Mouse (Mus musculus): ENCODE measurements around the gene Zfand2a. TPM values are rescaled to one million over a fixed set of nuclear protein-coding genes. Genes with fewer than 3 reads are reported as not detected.

Gene Zfand2a
- total RNA-seq, 2 experiments from 2014 or later, result 28.6 to 34.9 TPM

DNA sequence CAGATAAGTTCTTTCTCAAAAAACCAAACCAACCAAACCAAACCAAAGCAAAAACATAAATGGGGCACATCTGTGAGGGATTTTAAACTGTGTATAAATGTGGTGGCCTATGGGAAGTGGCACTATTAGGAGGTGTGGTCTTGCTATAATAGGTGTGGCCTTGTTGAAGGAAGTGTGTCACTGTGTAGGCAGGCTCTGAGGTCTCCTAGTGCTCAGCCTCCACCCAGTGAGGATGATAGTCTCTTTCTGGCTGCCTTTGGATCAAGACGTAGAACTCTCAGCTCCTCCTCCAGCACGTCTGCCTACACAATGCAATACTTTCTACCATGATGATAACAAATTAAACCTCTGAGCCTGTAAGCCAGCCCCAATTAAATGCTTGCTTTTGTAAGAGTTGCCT is 18.0 kb downstream of the Zfand2a start:
- no peak for DNase-seq

DNA sequence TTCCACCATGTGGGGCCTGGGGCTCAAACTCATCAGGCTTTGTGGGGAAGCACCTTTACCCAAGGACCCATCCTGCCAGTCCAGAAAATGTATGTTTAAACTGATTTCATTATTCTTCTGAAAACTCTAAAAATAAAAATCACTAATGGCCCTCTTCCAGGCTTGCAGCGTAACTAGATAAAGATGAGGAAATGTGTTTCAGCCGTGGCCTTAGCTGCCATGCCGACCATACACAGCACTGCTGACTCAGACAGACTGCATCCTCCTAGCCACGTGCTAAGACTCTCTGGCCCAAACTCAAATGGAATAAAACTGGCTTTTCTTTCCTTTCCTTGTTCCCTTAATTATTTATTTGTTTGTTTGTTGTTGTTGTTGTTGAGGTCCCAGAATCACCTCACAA is 19.5 kb downstream of the Zfand2a start:
- DNase-seq, result peak; percentile 46 to 65

DNA sequence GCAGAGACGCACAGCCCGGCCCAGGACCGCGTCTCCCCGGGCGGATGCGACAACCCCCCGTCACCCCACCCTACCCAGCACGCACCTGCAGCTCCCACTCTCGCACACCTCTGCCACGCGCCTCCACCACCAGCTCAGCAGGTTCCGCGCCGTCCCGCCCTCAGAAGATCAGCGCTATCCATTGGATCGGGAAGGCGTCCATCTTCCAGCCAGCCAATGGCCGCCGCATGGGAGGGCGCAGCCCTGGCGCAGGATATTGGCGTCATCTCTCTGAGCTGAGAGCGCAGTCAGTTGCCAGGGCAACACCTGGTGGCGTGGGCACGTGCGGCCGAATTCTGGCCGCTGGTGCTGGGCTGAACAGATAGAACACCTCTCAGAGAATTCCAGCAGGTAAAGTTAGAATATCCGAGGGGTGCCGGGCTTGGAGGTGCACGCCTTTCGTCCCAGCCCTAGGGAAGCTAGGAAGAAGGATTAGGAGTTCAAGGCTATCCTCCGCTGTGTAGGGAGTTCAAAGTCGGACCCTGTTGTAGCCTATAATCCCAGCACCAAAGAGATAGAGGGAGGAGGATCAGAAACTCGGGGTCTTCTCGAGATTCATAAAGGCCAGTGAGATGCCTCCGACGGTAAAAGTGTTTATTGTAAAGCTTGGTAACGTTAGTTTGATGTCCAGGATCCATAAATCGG is 23.8 kb downstream of the Zfand2a start, which contains the start of gene 3110082I17Rik:
3110082I17Rik (minus strand) TSS at position 144 of the 684 bp plus-strand sequence.
- DNase-seq, result peak; percentile 98

DNA sequence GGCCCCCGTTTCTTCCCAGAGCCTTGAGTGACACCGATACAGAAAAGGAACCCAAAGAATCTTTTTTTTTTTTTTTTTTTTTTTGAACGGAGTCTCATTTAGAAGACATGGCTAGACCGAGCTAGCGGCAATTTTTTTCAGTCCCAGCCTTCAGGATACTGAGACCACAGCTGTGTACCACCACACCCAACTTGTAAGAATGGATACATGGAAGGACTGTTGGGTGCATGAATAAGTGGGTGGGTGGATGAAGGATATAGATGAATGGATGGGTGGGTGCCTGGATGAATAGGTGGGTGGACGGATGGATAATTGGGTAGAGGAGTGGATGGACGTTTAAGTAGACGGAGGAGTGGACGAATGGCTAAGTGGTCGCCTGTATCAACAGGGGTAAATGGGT is 24.4 kb downstream of the Zfand2a start:
- no peak for DNase-seq

DNA sequence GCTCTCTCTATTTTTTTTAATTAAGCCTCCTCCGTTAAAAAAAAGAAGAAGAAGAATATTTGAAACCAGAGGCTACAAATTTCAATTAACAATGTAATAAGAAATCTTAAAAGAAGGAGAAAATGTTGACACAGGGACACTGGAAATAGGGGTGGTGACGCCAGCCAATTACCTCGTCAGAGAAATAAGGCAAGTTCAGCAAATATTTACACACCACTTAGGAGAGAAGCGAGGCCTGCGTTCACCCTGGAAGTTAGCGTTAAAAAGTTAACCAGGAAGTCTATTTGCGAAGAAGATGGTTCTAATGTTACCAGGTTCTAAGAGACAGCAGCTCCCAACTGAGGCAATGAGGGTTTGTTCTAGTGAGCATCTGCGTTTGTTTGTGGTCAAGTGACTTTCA is 27.1 kb downstream of the Zfand2a start:
- no peak for DNase-seq

DNA sequence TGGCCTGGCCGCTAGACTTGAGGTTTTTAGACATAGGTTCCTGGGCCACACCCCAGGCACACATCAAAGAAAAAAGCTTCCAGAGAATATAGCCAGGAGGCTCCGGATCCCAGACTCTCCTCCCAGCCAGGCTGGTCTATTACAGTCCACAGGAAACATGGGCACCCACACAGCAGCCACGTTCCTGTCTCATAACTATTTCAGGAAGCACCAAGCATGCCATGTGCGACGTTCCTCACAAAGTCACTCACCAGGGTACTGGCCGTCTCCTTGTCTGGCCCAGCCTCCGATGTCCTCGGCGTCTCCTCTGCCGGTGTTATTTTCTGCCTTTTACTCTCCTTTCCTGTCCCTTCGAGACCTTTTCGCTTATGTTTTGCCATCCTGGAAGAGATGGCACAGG is 29.2 kb downstream of the Zfand2a start:
- no peak for DNase-seq

DNA sequence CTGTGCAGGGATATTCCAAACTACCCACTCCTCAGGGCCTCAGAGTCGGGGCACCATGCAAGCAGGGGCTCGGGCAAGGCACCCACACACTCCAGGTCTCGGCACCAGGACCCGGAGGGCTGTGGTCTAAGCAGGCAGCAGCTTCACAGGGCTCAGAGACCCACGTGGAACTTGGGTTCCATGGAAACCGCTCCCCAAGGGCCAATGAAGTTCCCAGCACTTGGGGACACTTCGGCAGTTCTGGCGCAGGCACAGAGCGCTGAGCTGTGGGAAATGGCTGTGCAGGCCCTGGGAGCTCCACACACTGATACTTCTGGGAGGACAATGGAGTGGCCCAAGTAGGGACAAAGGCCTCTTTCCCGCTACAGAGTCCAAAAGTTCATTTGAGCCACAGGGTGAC is 31.3 kb downstream of the Zfand2a start:
- no peak for DNase-seq

DNA sequence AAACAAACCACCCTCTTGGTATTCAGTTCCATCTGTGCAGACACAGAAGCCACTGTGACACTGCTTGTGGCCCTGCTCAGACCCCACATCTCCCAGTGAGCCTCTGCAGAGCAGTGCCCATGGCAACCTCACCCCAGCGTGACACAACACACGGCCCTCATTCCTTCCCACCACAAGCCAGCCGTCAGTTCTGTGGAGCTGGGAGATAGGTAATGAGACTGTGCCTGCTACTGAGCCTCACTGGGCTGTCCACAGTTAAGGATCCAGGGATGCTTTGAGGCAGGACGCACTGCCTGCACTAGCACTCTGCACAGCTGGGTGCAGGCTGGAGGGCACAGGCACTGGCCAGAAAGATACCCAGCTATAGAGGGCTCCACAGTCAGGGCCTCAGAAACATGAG is 34.4 kb downstream of the Zfand2a start:
- no peak for DNase-seq

DNA sequence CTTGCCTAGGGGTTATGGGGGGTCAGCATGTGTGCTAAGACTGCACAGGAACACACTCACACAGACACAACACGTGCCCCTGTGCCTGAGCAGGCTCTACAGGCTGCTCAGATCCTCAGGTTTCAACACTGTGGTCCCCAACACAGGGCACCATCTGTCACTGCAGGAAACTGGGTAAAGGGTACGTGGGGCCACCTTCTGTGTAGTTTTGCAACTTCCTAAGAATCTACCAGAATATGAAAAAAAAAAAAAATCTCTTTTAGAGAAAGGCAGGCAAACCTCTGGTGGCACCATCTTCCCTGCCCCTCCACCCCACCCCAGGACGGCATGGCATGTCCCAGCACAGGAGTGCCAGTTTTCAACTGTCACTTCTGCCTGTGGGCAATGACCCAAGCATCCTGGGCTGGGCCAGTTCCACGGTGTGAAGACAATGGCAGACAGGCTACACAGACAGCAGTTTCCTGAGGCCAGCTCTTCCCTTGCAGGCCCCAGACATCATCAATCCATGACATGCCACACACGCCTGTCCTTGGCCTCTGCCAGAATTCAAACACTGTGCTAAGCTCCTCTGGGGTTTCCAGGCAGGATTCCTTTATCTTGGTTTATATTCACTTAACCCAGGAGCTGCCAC is 35.1 kb downstream of the Zfand2a start:
- DNase-seq, result peak; percentile 69 to 73

DNA sequence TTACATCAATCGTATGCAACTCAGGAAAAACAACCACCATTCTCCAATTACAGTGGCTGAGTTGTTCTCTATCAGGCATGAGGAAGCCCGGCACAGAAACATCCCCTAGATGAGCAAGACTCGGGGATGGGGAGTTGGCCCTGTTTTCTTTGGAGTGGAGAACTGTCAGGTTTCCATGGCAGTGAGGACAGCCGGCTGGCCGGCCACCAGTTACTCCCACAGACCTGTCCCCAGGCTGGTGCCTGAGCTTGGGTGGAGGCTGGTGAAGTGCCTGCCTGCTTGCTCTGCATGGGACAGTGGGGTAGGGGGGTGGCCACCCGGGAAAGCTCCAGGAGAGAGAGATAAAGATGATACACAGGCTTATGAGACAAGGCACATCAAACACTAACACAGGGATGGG is 36.3 kb downstream of the Zfand2a start:
- DNase-seq, result no peak

DNA sequence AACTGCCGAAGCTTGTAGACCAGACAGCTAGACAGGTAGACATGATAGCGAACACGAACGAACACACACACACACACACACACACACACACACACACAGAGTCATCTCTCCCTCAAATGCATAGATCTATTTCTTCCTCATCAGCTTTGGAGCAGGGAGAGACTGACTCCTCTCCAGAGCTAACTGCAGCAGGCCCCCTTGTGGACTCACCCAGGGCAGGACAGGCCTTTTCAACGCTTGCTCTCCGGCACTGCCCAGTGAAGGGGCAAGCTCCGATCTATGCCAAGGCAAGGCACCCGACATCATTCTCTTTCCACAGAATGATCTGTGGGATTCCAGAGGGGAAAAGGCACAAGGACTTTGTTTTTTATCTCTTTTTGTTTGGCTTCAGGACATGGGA is 39.1 kb downstream of the Zfand2a start:
- DNase-seq, result peak; percentile 31 to 33

DNA sequence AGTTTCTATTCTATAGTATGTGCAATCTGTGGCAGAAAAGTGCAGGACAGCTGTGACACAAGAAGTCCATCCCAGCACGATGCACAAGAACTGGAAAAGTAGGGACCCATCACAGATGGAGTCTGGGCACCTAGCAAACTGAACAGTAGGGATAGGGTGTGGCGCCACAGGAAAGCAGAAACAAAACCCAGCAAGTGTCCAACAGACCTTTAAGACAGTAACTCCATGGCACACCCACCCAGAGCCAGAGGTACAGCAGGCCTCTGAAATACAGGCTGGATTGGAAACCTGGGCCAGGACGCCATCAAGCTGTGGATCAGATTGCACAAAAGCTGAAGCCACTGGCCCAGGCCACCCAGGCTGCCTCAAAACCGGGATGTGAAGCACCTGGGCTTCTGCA is 41.4 kb downstream of the Zfand2a start:
- no peak for DNase-seq

DNA sequence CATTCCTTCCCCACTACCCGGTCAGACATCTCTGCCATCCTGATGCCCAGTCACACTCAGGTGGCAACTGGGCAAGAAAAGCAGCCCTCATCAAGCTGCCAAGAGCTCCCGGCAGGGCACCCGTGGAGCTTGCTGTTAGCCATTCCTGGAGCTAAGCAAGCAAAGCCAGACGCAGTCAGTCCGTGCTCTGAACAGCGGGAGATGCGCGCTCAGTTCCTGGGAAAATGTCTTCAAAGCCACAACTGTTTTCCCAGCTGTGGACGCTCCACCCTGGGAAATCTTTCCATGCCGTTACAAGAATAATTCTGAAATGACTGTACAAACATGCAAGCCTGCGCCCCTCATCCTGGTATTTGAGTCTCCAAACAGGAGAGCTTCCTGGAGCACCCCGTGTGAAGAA is 41.9 kb downstream of the Zfand2a start:
- DNase-seq, result no peak

DNA sequence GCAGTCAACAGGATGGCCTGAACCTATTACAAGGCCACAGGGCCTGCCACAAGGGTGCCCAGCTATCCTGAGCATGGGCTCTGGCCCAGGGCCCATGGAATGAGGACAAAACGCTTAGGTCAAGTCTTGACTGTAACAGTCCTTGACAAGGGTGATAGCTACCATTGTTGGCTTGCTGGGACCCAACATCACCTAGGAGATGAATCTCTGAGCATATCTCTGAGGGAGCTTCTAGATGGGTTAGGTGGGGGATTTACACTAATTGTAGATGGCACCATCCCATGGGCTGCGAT is 42.7 kb downstream of the Zfand2a start:
- no peak for DNase-seq

DNA sequence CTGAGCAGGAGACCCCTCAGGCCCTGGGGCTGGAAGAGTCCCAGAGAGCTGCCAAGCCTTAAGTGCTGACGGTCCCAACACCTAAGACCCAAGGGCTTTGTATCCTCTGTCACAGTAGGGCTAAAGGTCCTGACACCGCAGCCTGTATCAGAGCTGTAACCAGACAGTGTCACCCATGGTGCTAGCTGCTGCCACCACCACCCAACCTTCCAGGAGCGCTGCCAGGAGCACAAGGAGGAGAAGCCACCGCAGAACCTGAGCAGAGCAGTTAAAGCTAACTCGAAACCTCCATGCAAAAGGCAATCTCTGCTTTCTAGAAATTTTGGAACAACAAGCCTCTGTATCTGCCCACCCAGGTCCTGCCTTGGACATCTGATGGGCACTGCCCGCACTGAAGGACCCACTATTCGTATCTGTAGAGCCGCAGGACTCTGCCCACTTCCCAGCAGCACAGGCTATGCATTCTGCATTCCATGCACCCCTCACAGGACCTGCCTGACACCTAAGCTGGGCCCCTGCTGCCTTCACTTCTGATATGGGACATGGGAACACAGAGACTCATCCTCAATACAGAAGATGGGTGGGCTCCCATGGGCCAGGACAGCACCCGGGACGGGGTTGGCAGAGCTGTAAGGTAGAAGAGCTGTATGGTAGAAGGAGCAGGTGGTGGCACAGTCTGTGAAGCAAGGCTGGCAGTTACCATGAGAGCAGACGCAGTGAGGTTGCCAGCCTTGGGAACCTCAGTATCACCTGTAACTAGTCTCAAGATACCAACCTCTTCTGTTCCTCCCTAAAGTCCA is 43.2 kb downstream of the Zfand2a start:
- no peak for DNase-seq

DNA sequence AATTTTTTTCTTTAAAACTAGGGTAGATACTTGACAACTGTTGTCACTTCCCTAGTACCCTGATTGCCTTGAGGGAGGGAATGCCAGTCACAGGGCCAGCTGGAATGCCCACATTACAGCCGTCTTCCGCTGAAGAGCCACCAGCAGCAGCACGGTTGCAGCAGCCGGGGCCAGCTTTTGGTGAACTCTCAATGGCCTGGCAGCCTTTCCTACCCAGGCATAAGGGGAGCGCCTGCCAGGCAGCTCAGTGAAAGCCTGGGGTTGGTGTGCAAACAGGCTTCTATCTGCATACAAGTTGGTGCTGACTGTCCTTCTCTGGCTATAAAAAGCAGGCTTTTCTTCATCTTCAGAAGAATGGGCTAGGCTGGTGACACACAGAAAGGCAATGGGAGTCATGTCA is 43.9 kb downstream of the Zfand2a start:
- no peak for DNase-seq

DNA sequence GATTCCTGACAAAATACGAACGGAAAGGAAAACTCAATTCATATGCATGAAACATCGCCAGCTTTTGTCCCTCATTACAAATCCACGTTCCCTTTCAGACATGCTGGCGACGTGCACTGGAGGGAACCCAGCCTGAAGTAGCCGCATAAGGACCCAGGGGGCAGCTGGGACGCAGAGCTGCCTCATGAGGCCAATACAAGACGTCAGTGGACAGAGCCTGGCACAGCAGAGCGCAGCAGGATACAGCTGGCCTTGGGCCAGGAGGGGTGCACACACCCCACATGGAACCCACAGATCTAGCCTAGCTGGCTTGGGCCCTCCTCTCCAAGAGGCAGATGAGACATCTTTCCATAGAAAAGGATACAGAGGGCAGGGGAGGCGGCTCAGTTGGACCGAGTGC is 45.9 kb downstream of the Zfand2a start:
- DNase-seq, result no peak

DNA sequence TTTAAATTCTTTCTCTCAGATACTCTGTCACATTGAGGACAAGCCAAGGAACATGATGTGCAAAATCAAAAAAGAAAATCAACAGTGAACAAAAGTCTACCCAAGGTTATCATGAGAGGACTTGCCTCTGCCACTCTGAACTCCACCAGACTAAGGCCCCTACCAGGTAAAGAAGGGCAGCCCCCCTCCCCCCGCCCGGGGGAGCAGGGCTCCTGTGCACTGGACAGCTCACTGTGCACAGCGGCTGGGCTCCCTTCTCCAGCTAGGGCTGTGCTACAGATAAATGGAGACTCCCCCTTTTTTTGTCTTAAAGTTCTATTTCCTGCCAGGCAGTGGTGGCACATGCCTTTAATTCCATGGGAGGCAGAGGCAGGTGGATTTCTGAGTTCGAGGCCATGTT is 46.6 kb downstream of the Zfand2a start:
- DNase-seq, result no peak

DNA sequence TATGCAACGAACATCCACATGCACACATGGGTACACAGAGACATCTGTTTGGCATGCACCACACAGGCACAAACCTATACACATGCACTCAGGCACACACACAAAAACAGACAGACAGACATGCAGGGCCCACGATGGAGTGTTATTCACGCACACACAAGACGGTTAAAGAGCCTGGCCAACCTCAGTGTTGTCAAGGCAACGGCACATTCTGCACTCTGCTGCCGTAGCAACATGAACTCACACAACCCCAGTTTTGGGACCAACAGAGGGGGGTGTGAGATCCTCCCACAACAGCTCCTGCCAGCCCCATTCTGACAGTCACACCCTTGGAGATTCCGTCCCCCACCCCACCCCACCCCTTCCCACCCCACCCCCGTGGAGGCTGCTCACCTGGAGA is 49.4 kb downstream of the Zfand2a start:
- no peak for DNase-seq

DNA sequence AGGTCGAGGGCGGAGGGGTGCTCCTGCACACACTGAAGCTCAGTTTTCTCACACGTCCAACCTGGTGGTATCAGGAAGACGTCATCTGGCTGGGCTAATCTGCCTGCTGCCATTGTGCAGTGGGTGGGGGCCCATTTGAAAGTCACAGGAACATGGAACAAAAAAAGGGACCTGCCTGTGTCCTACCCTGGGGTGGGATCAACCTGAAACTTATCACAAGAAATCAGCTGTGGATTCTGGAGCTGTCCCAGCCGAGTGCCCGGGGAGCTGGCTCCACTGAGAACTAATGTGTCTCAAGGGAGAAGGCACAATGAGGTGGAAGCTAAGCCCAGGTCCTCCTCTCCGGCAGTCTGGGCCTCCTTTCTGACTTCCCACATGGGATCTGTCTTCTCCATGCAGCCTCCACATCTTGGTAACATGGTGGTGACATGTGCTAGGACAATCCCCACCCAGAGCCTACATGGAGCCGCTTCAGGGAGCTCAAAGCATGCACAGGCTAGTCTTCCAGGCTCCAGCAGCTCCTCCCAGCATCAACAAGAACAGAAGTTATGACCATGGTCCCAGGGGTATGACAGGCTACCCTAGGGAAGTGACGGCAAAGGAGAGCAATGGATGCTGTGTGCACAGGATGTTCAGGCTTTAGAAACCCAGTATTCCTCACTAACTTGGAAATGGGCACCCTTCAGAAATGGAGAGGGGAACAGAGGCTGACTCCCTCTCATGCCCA is 50.3 kb downstream of the Zfand2a start:
- DNase-seq, result no peak

DNA sequence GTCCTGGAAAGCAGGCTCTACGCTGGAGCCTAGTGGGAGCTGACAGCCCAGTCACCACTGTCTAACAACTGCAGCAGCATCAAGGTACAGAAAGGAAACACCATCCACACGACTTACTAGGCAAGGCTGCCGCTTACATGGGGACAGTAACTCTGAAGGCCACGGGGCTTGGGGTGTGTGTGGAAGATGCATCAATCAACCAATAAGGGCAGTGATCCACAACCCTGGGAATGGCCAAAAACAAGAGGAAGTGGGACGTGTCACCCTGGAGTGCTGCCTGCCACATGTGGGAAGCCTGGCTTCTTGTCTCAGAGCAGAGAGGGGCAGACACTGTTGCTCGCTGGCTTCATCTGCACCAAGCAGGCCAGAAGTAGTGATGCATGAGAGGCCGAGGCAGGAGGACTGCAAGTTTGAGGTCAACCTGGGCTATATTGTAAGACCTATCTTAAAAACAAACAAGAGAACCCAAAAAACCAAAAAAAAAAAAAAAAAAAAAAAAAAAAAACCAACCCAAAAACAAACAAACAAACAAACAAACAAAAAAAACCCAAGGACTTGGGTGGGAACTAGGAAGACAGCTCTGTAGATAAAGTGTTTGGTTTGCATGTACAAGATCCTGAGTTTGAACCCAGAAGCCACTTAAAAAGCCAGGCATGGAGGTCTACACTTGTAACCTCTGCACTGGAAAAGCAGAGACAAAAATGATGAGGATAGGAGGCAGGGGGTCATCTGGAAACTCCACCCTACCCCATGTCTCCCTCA is 51.4 kb downstream of the Zfand2a start:
- no peak for DNase-seq

DNA sequence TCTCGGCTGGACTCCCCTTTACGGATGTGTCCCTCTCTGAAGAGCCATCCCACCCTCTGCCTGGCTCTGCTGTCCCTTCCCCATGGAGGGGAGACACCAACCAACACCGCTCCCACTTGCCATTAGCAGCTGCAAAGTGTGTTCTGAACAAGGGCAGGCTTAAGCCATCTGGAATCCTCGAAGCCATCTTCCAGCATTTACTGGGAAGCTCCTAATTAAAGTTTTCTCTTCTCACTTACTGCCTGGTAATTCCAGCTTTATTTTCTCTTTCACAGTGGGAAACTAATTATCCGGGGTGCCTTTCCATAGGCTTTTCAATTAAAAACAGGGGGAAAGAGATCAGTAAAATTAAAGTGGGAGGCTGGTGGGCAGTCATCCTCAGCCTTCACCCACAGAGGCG is 52.0 kb downstream of the Zfand2a start:
- DNase-seq, result no peak
